Mouse (Mus musculus): ENCODE data around the gene Tspoap1.

The Tspoap1 gene

GRCm38 (mm10) chr11:87745632-87746555 is 14.4 kb upstream of the Tspoap1 start:
- no peak for DNase-seq (ENCODE audit: low spot score in 2 of 2)

GRCm38 (mm10) chr11:87747312-87747711 is 13.0 kb upstream of the Tspoap1 start:
- no peak for DNase-seq (ENCODE audit: low spot score in 2 of 2)

- DNase-seq (ENCODE audit: low spot score in 2 of 2): no peak
Observed at GRCm38 (mm10) chr11:87747716-87748115, 12.6 kb upstream of the Tspoap1 start.

- DNase-seq (ENCODE audit: low spot score in 2 of 2): no peak
Observed at GRCm38 (mm10) chr11:87748132-87749119, 11.9 kb upstream of the Tspoap1 start.

- DNase-seq (ENCODE audit: low spot score in 2 of 2): no peak
Observed at GRCm38 (mm10) chr11:87749192-87750042, 10.9 kb upstream of the Tspoap1 start.

GRCm38 (mm10) chr11:87750043-87750421 is 10.3 kb upstream of the Tspoap1 start:
- no peak for DNase-seq (ENCODE audit: low spot score in 2 of 2)

GRCm38 (mm10) chr11:87750521-87750920 is 9.8 kb upstream of the Tspoap1 start:
- DNase-seq (ENCODE audit: low spot score in 2 of 2): no peak

GRCm38 (mm10) chr11:87751031-87751430 is 9.3 kb upstream of the Tspoap1 start:
- DNase-seq (ENCODE audit: low spot score in 2 of 2): no peak

GRCm38 (mm10) chr11:87751491-87751966 is 8.8 kb upstream of the Tspoap1 start:
- DNase-seq (ENCODE audit: low spot score in 2 of 2): no peak

GRCm38 (mm10) chr11:87752307-87752706 is 8.0 kb upstream of the Tspoap1 start:
- DNase-seq (ENCODE audit: low spot score in 2 of 2): no peak

GRCm38 (mm10) chr11:87753255-87753654 is 7.1 kb upstream of the Tspoap1 start:
- DNase-seq (ENCODE audit: low spot score in 2 of 2): no peak

- no peak for DNase-seq (ENCODE audit: low spot score in 2 of 2)
Observed at GRCm38 (mm10) chr11:87753891-87754501, 6.3 kb upstream of the Tspoap1 start.

GRCm38 (mm10) chr11:87754603-87755002 is 5.7 kb upstream of the Tspoap1 start:
- DNase-seq (ENCODE audit: low spot score in 2 of 2): no peak

GRCm38 (mm10) chr11:87755360-87756017 is 4.9 kb upstream of the Tspoap1 start:
- DNase-seq (ENCODE audit: low spot score in 2 of 2): no peak

- no peak for DNase-seq (ENCODE audit: low spot score in 2 of 2)
Observed at GRCm38 (mm10) chr11:87756251-87756820, 4.0 kb upstream of the Tspoap1 start.

GRCm38 (mm10) chr11:87757001-87757954 is 3.1 kb upstream of the Tspoap1 start:
- no peak for DNase-seq (ENCODE audit: low spot score in 2 of 2)

- no peak for DNase-seq (ENCODE audit: low spot score in 2 of 2)
Observed at GRCm38 (mm10) chr11:87758161-87758911, 2.0 kb upstream of the Tspoap1 start.
